Mouse (Mus musculus) lung, adult 2 months (tissue): ENCODE measurements around the gene Gad1. TPM values are rescaled to one million over a fixed set of nuclear protein-coding genes. Genes with fewer than 3 reads are reported as not detected.

Experiments used
- DNase-seq: peaks from one replicate; pipeline ENCODE4 v3.0.0; 2022
- H3K4me1 ChIP-seq: fragments of 200-500 bp; 2 replicates; pipeline ENCODE4 v1.6.1; 2011; ENCODE audit warnings: low read length; ENCODE audit not compliant: control insufficient read depth, insufficient read depth
- H3K4me3 ChIP-seq: fragments of 200-500 bp; replicated peaks from 2 replicates; pipeline ENCODE3; 2011; ENCODE audit warnings: low read depth, mild to moderate bottlenecking, control low read depth, low read length; ENCODE audit errors: extremely low read depth
- CTCF ChIP-seq: fragments of 200-500 bp; IDR thresholded peaks from 2 replicates; pipeline ENCODE4 v1.5.1; 2011; ENCODE audit warnings: mild to moderate bottlenecking, low read length, control low read depth; ENCODE audit not compliant: insufficient read depth
- POLR2A ChIP-seq: fragments of 200-500 bp; IDR thresholded peaks from 2 replicates; pipeline ENCODE4 v1.6.1; 2011; ENCODE audit warnings: low read depth, mild to moderate bottlenecking, control low read depth, low read length, borderline replicate concordance; ENCODE audit errors: extremely low read depth
- WGBS: fragments of 180-500 bp; shearing (Covaris S2); methylation state at CpG from one replicate; pipeline ENCODE4 v1.1.7; 2018; 5-methylcytosine and 5-hydroxymethylcytosine counted together
- polyA plus RNA-seq: library from polyadenylated mRNA; depleted of rRNA; stranded (reverse); fragments of >200 nt; gene quantifications from 2 replicates; pipeline ENCODE4 v1.2.3, GENCODE M21; 2012

The Gad1 gene
- polyA plus RNA-seq, 1 experiment: 0.28 TPM

- DNase-seq: no peak
- Histone ChIP-seq H3K4me1 (no peaks in the 10 kb centered on the region), H3K4me3 (no peak overlapping the region)
- WGBS: 82% methylated on average over 3 of the region's 3 CpGs
- no peak for TF ChIP-seq POLR2A
- no peak for TF ChIP-seq CTCF
These were observed 954 bp downstream of the Gad1 start for GRCm38 (mm10) chr2:70553826-70554225.

DNA sequence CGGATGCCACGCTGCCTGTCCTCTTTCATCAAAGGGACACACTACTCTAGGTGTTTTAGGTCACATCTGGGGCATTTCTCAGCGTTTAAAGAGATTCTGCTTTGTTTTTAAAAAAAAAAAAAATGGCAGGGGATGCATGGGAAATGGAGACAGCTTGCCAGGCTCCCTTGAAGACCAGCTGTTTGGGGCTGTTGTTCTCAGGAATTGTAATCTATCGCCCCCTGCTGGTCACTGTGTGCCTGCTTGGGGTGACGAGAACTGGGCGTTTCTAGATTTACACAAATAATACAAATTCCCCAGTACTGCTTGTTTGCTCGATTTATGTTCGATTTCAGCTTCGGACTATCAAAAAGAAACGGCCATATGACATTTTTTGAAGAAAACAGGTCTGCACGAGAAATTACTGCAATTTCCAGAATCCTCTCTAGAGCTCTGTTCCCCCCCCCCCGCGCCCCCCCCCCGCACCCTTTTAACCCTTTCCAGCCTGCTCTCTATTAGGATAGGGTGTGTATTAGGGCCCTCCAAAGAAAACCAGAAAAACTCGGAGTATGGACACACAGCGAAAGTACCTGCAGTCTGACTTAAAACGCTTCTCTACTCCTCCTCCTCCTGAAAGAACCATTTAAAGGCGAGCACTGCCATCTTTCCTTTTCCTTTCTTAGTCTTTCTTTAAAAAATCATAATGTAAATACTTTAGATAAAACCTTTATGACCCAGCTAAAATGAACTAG, 5.4 kb downstream of the Gad1 start:
- DNase-seq: peak; percentile 54
- Histone ChIP-seq H3K4me3 (no peak overlapping the region), H3K4me1 (no peaks in the 10 kb centered on the region)
- WGBS: 7% methylated on average over 18 of the region's 18 CpGs
- TF ChIP-seq CTCF: peak; percentile 82
- no peak for TF ChIP-seq POLR2A

- H3K4me1 ChIP-seq: no peaks in the 10 kb centered on the region
- WGBS: 6% methylated on average over 24 of the region's 24 CpGs
- H3K4me3 ChIP-seq: no peak overlapping the region
- no peak for TF ChIP-seq POLR2A
- TF ChIP-seq CTCF: no peak
- DNase-seq: no peak
These were observed 6.1 kb downstream of the Gad1 start for GRCm38 (mm10) chr2:70558843-70559451.

- WGBS: 3% methylated on average over 13 of the region's 13 CpGs
- Histone ChIP-seq H3K4me1 (no peaks in the 10 kb centered on the region), H3K4me3 (no peak overlapping the region)
- no peak for TF ChIP-seq POLR2A
- TF ChIP-seq CTCF: no peak
- peak; percentile 49 for DNase-seq
These were observed 6.6 kb downstream of the Gad1 start for GRCm38 (mm10) chr2:70559520-70559919.

DNA sequence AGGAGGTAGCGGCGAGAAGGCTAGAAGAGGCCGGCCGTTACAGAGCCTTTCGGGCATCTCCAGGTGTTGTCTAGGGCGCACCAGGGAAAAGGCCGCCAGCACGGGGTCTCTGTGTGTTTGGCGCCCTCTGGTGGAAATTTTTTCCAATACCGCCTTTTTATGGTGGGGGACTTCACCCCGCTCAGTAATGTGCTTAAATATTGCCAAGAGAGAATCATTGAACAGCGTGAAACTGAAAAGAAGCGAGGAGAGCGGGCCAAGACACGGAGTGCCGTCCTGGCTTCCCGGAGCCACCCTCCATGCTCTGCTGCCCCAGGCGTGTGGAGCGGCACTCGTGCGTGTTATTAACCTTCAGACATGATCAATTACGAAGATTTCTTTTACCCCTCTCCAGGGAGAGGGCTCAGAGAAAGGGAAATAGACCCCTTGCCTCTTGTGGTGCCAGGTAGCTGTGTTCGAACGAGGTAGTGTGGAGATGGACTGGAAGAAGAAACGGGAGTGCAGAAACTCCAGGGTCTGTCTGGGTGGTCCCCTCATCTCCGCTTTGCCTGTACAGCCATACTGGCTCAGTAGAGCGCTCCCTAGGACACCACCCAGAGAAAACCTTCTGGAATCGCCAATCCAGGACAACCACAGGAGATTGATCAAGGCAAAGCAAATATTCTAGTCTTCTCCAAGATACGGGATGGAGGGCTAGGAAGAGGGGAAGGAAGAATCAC, 8.4 kb downstream of the Gad1 start:
- 2% methylated on average over 29 of the region's 29 CpGs for WGBS

GRCm38 (mm10) chr2:70562011-70562491, 9.2 kb downstream of the Gad1 start:
- Histone ChIP-seq H3K4me1 (no peaks in the 10 kb centered on the region), H3K4me3 (no peak overlapping the region)
- WGBS: under 1% methylated on average over 40 of the region's 42 CpGs
- no peak for DNase-seq
- TF ChIP-seq CTCF: no peak
- TF ChIP-seq POLR2A: no peak

More for the DNA sequence above, 8.4 kb downstream of the Gad1 start:
- H3K4me1 ChIP-seq: no peaks in the 10 kb centered on the region
- peak; percentile 28 for DNase-seq
- TF ChIP-seq POLR2A (no peak), CTCF (peak; percentile 19; the same call in 1 of the 2 replicates)
- no peak overlapping the region for H3K4me3 ChIP-seq

GRCm38 (mm10) chr2:70562611-70562980, 9.7 kb downstream of the Gad1 start:
- no peaks in the 10 kb centered on the region for H3K4me1 ChIP-seq
- TF ChIP-seq CTCF: no peak
- TF ChIP-seq POLR2A: no peak
- H3K4me3 ChIP-seq: no peak overlapping the region
- no peak for DNase-seq
- under 1% methylated on average over 34 of the region's 34 CpGs for WGBS

DNA sequence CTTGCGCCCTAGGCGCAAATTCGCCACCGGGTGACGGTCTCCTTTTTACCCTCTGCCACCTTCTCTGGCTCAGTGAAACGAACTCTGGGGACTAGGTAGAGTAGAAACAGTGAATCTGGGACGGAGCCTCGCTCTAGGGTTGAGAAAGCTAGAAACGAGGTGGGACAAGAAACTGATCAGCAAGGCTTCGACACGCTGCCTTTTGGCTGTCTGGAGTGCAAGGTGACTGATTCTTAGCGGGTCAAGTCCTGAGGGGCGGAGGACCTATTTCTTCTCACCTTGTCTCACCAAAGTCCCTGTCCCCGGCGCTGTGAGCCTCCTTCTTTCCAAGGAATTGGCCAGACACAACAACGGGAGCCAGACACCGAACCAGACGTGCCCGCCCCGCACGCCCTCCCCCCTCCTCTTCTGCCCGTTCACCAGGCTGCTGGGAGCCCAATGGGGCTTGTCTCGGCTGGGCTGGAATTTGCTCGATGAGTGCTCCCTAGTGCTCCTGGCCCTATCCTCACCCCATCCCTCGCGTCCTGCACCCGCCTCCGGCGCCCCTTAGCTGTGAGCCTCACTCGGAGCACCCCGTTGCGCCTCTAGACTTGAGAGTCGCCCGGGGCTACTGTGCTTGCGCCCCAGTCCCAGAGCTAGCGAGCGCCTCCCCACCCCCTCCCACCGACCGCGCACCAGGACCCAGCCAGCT, 10.3 kb downstream of the Gad1 start:
- TF ChIP-seq CTCF (no peak), POLR2A (no peak)
- Histone ChIP-seq H3K4me3 (no peak overlapping the region), H3K4me1 (no peaks in the 10 kb centered on the region; the same call in 1 of the 2 replicates)
- 3% methylated on average over 40 of the region's 40 CpGs for WGBS
- no peak for DNase-seq
